Mouse (Mus musculus) mesoderm, embryonic 11.5 days (tissue): ENCODE measurements around the gene Rpl3.
"Not testable (repeated sequence)": the region's sequence is repeated elsewhere in the genome, so short reads cannot be mapped to it uniquely, and the experiment has no call there.

ENCODE experiments used
- DNase-seq: peaks from one replicate; pipeline ENCODE4 v3.0.0-alpha.2; 2012; ENCODE audit warnings: low read depth, low spot score

Rpl3 gene

DNA sequence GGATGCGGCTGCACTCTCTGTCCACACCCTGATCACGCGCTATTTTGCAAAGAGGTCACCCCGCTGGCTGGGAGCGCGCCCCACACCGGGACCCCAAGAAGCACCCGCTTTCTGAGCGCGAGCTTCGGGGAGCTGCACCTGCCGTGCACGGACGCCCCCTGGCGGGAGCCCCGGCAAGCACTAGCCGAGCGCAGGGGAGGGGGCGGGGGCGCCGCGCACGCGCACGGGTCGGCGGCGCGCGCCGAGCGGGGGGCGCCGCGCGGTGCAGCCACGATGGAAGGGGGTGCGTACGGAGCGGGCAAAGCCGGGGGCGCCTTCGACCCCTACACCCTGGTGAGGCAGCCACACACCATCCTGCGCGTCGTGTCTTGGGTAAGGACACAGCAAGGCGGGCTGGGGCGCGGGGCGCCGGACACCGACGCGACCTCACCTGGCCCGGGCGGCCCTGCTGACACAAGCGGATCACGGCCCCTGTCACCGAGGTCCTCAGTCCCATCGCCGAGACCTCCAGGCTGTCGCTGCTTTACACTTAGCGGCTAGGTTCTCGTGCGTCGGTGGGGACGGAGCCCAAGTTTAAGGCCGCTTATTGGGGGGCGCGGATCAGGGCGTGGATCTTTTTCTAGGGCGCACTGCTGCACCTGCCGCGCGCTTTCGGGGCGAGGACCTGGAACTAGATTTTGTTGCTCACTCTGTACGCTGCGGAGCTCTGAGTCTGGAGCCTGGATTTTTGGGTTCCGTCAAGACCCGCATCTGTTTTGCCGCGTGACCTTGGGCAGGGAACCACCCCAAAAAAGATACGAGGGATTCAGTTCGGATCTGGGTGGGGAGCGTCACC lies at the start of gene Rpl3, which contains the start of gene Syngr1:
TSS of gene Rpl3 (minus strand) at position 748 of the 835 bp plus-strand sequence.
TSS of gene Syngr1 (plus strand) at position 214 of the 835 bp plus-strand sequence.
- DNase-seq, result peak; percentile 70

DNA sequence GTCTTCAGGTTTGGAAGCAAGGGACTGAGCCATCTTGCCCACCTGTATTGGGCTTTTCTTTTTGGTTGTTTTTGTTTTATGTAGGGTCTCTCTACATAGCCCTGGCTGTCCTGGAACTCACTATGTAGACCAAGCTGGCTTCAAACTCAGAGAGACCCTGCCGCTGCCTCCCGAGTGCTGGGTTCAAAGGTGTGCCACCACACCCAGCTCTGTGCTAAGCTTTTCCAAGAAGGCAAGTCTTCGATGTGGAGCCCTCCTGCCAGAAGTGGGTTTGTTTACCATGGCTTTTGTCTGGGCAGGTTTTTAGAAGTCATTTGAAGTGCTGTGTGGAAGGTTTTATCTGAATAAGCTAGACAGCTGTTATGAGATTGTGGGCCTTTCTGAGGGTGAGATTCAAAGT lies 49.2 kb upstream of the Rpl3 start:
- no peak for DNase-seq

GRCm38 (mm10) chr15:80140302-80140701 lies 48.6 kb upstream of the Rpl3 start:
- DNase-seq, result no peak

DNA sequence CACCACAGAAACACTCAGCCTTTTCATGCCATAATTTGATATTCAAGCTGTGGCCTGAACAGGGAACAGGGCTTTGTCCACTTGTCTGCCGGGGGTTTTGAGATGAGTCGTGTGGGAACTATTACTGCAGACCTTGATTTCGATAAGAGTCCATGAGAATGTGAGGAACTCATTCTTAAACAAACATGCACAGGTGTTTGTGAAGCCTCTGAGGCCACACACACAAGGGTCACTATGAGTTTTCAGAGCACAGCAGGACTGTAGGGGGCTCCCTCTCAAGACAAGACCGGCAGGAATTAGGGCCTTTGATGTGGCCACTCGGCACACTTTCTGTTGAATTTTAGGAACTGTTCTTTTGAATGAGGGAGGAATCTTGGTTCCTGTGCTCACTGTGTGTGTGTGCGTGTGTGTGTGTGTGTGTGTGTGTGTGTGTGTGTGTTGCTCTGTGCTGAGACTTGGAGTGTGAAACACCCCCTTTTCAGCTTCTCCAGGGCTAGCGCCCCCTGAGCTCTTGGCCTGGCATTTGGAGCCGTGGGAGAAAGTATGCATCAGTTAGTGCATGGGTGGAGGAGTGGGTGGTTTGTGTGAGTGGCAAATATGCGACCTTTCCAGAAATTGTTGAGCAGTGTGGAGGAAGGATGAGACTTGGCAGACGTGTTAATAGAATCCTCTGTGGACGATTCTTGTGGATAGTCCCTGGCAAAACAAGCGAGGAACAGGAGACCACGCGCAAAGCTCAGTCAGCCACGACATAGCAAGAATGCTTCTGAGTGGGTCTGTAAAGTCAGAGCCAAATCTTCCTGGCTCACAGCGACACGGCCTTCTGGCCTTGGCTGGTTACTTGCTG lies 46.5 kb upstream of the Rpl3 start:
- no peak for DNase-seq

GRCm38 (mm10) chr15:80136645-80137044 lies 45.0 kb upstream of the Rpl3 start:
- DNase-seq, result no peak

- no peak for DNase-seq
Measured at GRCm38 (mm10) chr15:80135499-80135898, 43.8 kb upstream of the Rpl3 start.

DNA sequence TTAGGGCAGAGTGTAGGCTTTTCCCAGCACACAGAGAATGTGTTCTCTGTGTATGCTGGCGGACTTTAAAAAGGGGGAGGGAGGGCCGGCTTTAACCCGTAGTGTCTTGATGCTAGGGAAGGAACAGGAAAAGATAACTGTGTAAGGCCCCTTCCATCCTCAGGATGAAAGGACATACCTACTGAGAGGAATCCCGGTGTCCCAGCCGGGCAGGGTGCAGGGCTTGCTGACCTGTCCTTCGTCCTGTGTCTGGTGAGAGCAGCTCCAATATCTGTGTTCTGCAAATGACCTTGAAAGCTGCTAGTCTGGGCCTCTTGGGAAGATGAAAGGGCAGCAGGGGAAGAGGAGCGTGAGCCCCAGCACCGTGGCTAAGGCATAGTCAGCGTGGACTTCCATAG lies 42.8 kb upstream of the Rpl3 start:
- DNase-seq, result no peak

- DNase-seq, result peak; percentile 39
Measured at GRCm38 (mm10) chr15:80133682-80134449, 42.2 kb upstream of the Rpl3 start.

- DNase-seq, result peak; percentile 96
Measured at GRCm38 (mm10) chr15:80132993-80133586, 41.4 kb upstream of the Rpl3 start, which contains the start of gene Tab1. Gene Tab1 (plus strand): TSS chr15:80133127.

GRCm38 (mm10) chr15:80132452-80132851 lies 40.8 kb upstream of the Rpl3 start:
- DNase-seq, result no peak

DNA sequence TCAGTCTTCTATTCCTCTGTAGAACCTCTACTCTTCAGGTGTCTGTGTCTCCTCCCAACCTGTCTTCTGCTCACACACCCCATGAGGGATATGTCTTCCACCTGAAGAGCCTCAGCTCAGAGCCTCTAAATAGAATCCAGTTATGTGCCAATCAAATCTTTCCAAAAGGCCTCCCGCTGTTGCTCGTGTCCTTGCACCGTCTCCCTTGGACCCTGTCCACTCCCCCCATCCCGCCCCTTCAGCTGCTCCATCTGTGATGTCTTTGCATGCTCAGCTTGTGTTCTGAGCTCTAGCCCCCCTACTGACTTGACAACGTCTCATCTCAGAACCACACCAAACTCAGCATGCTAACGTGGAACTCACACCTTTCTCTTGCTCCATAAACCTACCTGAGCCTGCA lies 39.8 kb upstream of the Rpl3 start:
- DNase-seq, result no peak

GRCm38 (mm10) chr15:80130689-80131088 lies 39.0 kb upstream of the Rpl3 start:
- no peak for DNase-seq

DNA sequence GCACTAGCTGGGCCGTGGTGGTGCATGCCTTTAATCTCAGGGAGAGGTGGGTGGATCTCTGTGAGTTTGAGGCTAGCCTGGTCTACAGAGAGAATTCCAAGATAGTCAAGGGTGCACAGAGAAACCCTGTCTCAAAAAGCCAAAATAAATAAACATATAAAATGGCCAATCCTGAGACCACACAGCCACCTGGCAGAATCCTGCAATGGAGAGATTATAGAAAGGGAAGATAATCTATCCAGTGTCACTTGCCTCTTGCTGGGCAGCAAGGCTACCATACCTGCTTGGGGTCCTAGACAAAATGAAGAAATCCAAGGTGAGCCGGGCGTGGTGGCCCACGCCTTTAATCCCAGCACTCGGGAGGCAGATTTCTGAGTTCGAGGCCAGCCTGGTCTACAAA lies 38.3 kb upstream of the Rpl3 start:
- no peak for DNase-seq

DNA sequence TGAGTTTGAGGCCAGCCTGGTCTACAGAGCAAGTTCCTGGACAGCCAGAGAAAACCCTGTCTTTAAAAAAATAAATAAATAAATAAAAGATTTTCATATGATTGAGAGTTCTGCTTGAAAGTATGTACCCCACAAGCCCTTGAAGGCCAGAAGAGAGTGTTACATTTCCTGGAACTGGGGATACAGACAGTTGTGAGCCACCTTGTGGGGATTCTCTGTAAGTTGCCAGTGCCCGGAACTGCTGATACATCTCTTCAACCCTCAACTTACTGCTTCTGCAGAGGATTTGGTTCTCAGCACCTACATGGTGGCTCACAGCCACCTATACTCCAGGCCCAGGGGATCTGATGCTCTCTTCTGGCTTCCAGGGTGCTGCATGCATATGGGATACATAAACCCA lies 35.5 kb upstream of the Rpl3 start:
- DNase-seq, result no peak

- DNase-seq, result no peak
Measured at GRCm38 (mm10) chr15:80124651-80125050, 33.0 kb upstream of the Rpl3 start.

DNA sequence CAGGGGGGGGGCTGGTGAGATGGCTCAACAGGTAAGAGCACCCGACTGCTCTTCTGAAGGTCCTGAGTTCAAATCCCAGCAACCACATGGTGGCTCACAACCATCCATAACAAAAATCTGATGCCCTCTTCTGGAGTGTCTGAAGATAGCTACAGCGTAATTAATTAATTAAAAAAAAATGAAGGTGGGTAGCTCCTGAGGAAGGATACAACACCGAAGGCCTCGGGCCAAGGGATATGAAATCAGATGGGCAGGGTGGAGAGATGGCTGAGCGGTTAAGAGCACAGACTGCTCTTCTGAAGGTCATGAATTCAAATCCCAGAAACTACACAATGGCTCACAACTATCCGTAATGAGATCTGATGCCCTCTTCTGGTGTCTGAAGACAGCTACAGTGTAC lies 30.8 kb upstream of the Rpl3 start:
- DNase-seq, result not testable (repeated sequence)

GRCm38 (mm10) chr15:80121721-80122325 lies 30.2 kb upstream of the Rpl3 start:
- DNase-seq, result no peak

GRCm38 (mm10) chr15:80119076-80119475 lies 27.4 kb upstream of the Rpl3 start:
- no peak for DNase-seq

- DNase-seq, result no peak
Measured at GRCm38 (mm10) chr15:80117154-80117553, 25.5 kb upstream of the Rpl3 start.

GRCm38 (mm10) chr15:80115866-80116794 lies 24.5 kb upstream of the Rpl3 start:
- DNase-seq, result no peak
